Mouse (Mus musculus) lung, embryonic 16.5 days (tissue): ENCODE measurements around the gene Snrpg. TPM values are rescaled to one million over a fixed set of nuclear protein-coding genes. Genes with fewer than 3 reads are reported as not detected.
A peak's percentile ranks its signal among the peaks of the same experiment; 100 is the strongest.

ENCODE experiments used
- ATAC-seq: fragments of 200-750 bp; cut with Nextera tagmentation; 2 replicates; pipeline ENCODE4 v1.8.0; 2017; ENCODE audit warnings: low read depth, mild to moderate bottlenecking, moderate library complexity
- H3K27ac ChIP-seq: fragments of 300-500 bp; sonication (generic); 2 replicates; pipeline ENCODE4 v1.5.1; 2014; ENCODE audit warnings: mild to moderate bottlenecking, control low read depth, low read length
- H3K27me3 ChIP-seq: fragments of 300-500 bp; sonication (generic); 2 replicates; pipeline ENCODE4 v1.6.1; 2014; ENCODE audit warnings: low read depth, low read length, mixed read lengths; ENCODE audit not compliant: control insufficient read depth, insufficient read depth
- H3K36me3 ChIP-seq: fragments of 300-500 bp; sonication (generic); 2 replicates; pipeline ENCODE4 v1.6.1; 2014; ENCODE audit warnings: low read length; ENCODE audit not compliant: control insufficient read depth, insufficient read depth
- H3K4me1 ChIP-seq: fragments of 300-500 bp; sonication (generic); replicated peaks from 2 replicates; pipeline ENCODE4 v1.6.1; 2014; ENCODE audit warnings: low read length, mixed read lengths; ENCODE audit not compliant: control insufficient read depth, insufficient read depth
- H3K4me2 ChIP-seq: fragments of 300-500 bp; sonication (generic); 2 replicates; pipeline ENCODE4 v1.6.1; 2014; ENCODE audit warnings: low read depth, low read length, control low read depth
- H3K4me3 ChIP-seq: fragments of 300-500 bp; sonication (generic); 2 replicates; pipeline ENCODE4 v1.5.1; 2014; ENCODE audit warnings: mild to moderate bottlenecking, low read length, control low read depth
- H3K9ac ChIP-seq: fragments of 300-500 bp; sonication (generic); 2 replicates; pipeline ENCODE4 v1.6.1; 2014; ENCODE audit warnings: low read length, control low read depth
- H3K9me3 ChIP-seq: fragments of 300-500 bp; sonication (generic); 2 replicates; pipeline ENCODE4 v1.6.1; 2016; ENCODE audit warnings: low read length; ENCODE audit not compliant: control insufficient read depth
- WGBS: fragments of 180-500 bp; shearing (Covaris S2); extraction: QIAGEN DNeasy Blood & Tissue Kit; methylation state at CpG from one replicate; pipeline ENCODE4 v1.1.7; 2014; 5-methylcytosine and 5-hydroxymethylcytosine counted together
- polyA plus RNA-seq: library from polyadenylated mRNA; unstranded; fragments of >200 nt; fragmentation: Nextera tagmentation; extraction: Ambion mirVana; gene quantifications from 2 replicates; pipeline ENCODE4 v1.2.1, GENCODE M21; 2015

The Snrpg gene
- polyA plus RNA-seq, 1 experiment from 2014 or later: 523 TPM

GRCm38 (mm10) chr6:86394078-86394720 lies 23.1 kb downstream of the Snrpg start:
- ATAC-seq: no peak
- no peaks in the 10 kb centered on the region for H3K9me3 ChIP-seq
- no peak overlapping the region for H3K4me3 ChIP-seq
- no peak overlapping the region for H3K4me2 ChIP-seq
- no peak overlapping the region for H3K9ac ChIP-seq
- no peaks in the 10 kb centered on the region for H3K27me3 ChIP-seq
- H3K27ac ChIP-seq: no peak overlapping the region
- H3K4me1 ChIP-seq: peaks cover 12% of the 10 kb centered on the region
- WGBS: 83% methylated on average over 17 of the region's 17 CpGs
- peaks cover 30% of the 10 kb centered on the region for H3K36me3 ChIP-seq

DNA sequence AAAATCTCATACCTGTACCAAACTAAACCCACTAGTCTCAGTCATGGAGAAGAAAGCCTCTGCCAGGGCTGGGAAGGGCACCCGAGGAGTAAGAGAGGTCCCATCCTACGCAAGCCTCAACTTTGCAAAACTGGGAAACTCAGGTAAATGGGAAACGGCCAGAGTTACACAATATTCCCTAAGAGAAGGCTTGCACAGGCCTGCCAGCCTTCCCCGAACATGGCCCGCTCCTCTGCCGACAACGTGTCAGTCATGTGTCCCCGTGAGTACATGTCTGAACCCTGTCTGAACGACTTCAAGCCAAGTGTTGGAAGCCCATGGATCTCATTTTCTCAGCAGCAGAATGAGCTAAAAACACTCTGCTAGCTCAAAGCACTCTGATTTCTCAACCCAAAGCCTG lies 23.9 kb downstream of the Snrpg start:
- 88% methylated on average over 9 of the region's 9 CpGs for WGBS
- ATAC-seq: no peak
- H3K4me3 ChIP-seq: no peak overlapping the region
- H3K36me3 ChIP-seq: peaks cover 27% of the 10 kb centered on the region
- H3K27ac ChIP-seq: no peak overlapping the region
- H3K9me3 ChIP-seq: no peaks in the 10 kb centered on the region
- no peak overlapping the region for H3K4me2 ChIP-seq
- H3K4me1 ChIP-seq: peaks cover 12% of the 10 kb centered on the region
- H3K27me3 ChIP-seq: no peaks in the 10 kb centered on the region
- no peak overlapping the region for H3K9ac ChIP-seq

DNA sequence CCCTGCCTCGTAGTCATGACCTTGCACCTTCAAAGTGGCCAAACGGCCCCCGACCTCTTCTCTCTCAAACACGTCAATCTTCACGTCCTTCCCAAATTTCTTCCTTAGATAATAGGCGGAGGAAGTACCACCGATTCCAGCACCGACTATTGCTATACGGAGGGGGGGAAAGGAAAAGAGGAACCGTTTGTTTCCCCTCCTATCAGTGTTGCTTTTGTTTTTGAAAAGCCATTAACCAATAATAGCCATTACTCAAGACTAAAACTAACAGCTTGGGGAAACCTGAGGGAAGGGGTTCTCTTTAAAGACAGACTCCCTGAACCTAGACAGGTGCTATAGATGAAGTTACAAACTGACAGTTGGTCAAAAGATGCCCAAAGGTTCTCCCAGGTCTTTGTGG lies 24.9 kb downstream of the Snrpg start:
- Histone ChIP-seq H3K4me2 (peak overlapping the region; percentile 89), H3K9me3 (no peaks in the 10 kb centered on the region), H3K4me3 (peak overlapping the region; percentile 97), H3K9ac (peak overlapping the region; percentile 91), H3K27ac (no peak overlapping the region), H3K36me3 (peaks cover 18% of the 10 kb centered on the region), H3K27me3 (no peaks in the 10 kb centered on the region), H3K4me1 (peaks cover 12% of the 10 kb centered on the region)
- 15% methylated on average over 10 of the region's 10 CpGs for WGBS
- ATAC-seq: no peak

- H3K9ac ChIP-seq: peak within 1 kb of the TSS; percentile 91
- peak; percentile 97 for ATAC-seq
- 0% methylated on average over 51 of the region's 51 CpGs for WGBS
- no peaks in the 10 kb centered on the region for H3K9me3 ChIP-seq
- peak within 1 kb of the TSS; percentile 89 for H3K4me2 ChIP-seq
- H3K27ac ChIP-seq: peak within 1 kb of the TSS; percentile 89
- H3K4me3 ChIP-seq: peak within 1 kb of the TSS; percentile 97
- no peaks in the 10 kb centered on the region for H3K27me3 ChIP-seq
- peaks cover 12% of the 10 kb centered on the region for H3K4me1 ChIP-seq
- H3K36me3 ChIP-seq: peaks cover 11% of the 10 kb centered on the region
Observed at GRCm38 (mm10) chr6:86396581-86397256, 25.6 kb downstream of the Snrpg start, which contains the start of gene Pcyox1. Gene Pcyox1, minus strand, starts transcription at chr6:86397154.

GRCm38 (mm10) chr6:86397257-86397980 lies 26.3 kb downstream of the Snrpg start:
- WGBS: 3% methylated on average over 14 of the region's 14 CpGs
- Histone ChIP-seq H3K9ac (peak overlapping the region; percentile 91), H3K27ac (peak overlapping the region; percentile 89), H3K9me3 (no peaks in the 10 kb centered on the region), H3K4me1 (peaks cover 12% of the 10 kb centered on the region), H3K4me3 (peak overlapping the region; percentile 97), H3K27me3 (no peaks in the 10 kb centered on the region), H3K36me3 (peaks cover 4% of the 10 kb centered on the region), H3K4me2 (peak overlapping the region; percentile 89)
- ATAC-seq: peak; percentile 29

- 86% methylated on average over 2 of the region's 2 CpGs for whole genome bisulfite sequencing
- peaks cover 12% of the 10 kb centered on the region for H3K4me1 ChIP-seq
- H3K27me3 ChIP-seq: no peaks in the 10 kb centered on the region
- peaks cover 4% of the 10 kb centered on the region; the same call in 1 of the 2 replicates for H3K36me3 ChIP-seq
- no peak overlapping the region for H3K9ac ChIP-seq
- H3K4me3 ChIP-seq: no peak overlapping the region
- H3K27ac ChIP-seq: no peak overlapping the region
- H3K4me2 ChIP-seq: no peak overlapping the region
- no peaks in the 10 kb centered on the region for H3K9me3 ChIP-seq
- ATAC-seq: no peak
Observed at GRCm38 (mm10) chr6:86398986-86399385, 27.9 kb downstream of the Snrpg start.

DNA sequence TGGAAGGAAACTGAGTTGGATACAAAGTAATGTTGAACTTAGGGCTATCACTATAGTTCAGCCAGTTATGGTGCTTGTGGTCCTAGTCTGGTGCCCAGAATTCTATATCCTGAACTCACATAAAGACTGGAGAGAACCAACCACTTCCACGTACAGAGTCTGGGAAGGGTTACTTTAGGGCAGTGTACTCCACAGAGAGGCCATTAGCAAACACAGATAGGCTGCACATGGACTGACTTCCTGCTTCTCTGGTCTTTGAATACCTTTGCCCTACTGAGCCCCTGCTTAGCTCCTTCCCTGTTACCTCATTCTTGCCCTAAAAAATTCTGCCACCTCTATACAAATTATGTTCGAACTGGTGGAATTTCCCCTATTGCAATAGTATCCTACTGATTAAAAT lies 28.9 kb downstream of the Snrpg start:
- Histone ChIP-seq H3K36me3 (no peaks in the 10 kb centered on the region), H3K27ac (no peak overlapping the region), H3K9me3 (no peaks in the 10 kb centered on the region), H3K4me3 (no peak overlapping the region), H3K4me2 (no peak overlapping the region), H3K4me1 (peaks cover 12% of the 10 kb centered on the region), H3K27me3 (no peaks in the 10 kb centered on the region), H3K9ac (no peak overlapping the region)
- ATAC-seq: no peak
- WGBS: 56% methylated on average over 2 of the region's 2 CpGs

- Histone ChIP-seq H3K27ac (no peak overlapping the region), H3K9me3 (no peaks in the 10 kb centered on the region), H3K4me1 (peaks cover 11% of the 10 kb centered on the region), H3K4me3 (peak overlapping the region; percentile 20), H3K4me2 (peak overlapping the region; percentile 40), H3K27me3 (no peaks in the 10 kb centered on the region), H3K9ac (no peak overlapping the region), H3K36me3 (no peaks in the 10 kb centered on the region)
- ATAC-seq: peak; percentile 21; the same call in 1 of the 2 replicates
- 2% methylated on average over 9 of the region's 9 CpGs for WGBS
Observed at GRCm38 (mm10) chr6:86400972-86401371, 29.9 kb downstream of the Snrpg start.
